Comparison of ENCODE assay signal across 29 mouse cellular contexts in the genomic region with DNA sequence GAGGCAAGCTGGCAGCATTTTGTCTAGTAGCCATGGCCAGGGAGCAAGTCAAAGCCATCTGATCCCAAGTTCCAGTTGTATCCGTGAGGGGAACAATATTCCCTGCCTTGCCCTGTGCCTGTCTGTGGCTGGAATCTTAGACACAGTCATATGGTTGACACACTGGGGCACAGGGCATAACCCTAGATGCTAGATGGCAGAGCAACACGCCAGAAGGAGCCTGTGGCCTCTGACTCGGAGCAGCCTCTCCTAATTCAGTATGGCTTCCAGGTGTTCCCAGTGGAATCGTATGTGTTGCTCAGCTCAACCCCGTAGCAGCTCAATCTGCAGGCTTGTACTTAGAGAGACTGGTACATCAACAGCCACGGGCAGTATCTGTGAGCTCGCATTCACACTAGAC. TPM values are rescaled to one million over a fixed set of nuclear protein-coding genes. Genes with fewer than 3 reads are reported as not detected.
A peak's percentile ranks its signal among the peaks of the same experiment; 100 is the strongest.
DNase-seq lines count a peak whose midpoint lies in the region; ATAC-seq and TF ChIP-seq lines count a peak whose summit lies in the region.
"Had no signal": no experiment of that assay in that cellular context is flagged by ENCODE, and none has a peak within 500 bp of the region (broad histone marks: within the 10 kb centered on the region; RNA-seq: fewer than 3 reads in every experiment).

No protein-coding gene starts in this region.

- peak overlapping the region; percentile 78 for H3K27ac ChIP-seq in gastrocnemius, adult 2 months
- peak overlapping the region; percentile 27; the same call in 1 of the 2 replicates for H3K27ac ChIP-seq in kidney, postnatal 0 days
- H3K27ac ChIP-seq in embryonic facial prominence, embryonic 10.5 days (replicated peaks) = peak overlapping the region; percentile 84
- H3K27ac ChIP-seq: forebrain, embryonic 12.5 days; hindbrain, postnatal 0 days; limb, embryonic 15.5 days; liver, embryonic 13.5 days; midbrain, embryonic 15.5 days had no signal

- H3K4me2 ChIP-seq in kidney, postnatal 0 days (ENCODE audit: low read length) = no peak overlapping the region
- H3K4me2 ChIP-seq: forebrain, embryonic 12.5 days; heart, embryonic 13.5 days; intestine, embryonic 15.5 days; limb, embryonic 15.5 days; liver, embryonic 13.5 days; midbrain, embryonic 15.5 days had no signal

- 77% methylated on average over 7 of the region's 7 CpGs for WGBS in kidney, postnatal 0 days
- WGBS in embryonic facial prominence, embryonic 10.5 days = 38% methylated on average over 7 of the region's 7 CpGs

- H3K9me3 ChIP-seq in kidney, postnatal 0 days (replicated peaks; ENCODE audit: low read length) = no peaks in the 10 kb centered on the region
- H3K9me3 ChIP-seq in embryonic facial prominence, embryonic 10.5 days = no peaks in the 10 kb centered on the region
- H3K9me3 ChIP-seq: forebrain, embryonic 12.5 days; heart, embryonic 13.5 days; intestine, embryonic 15.5 days; limb, embryonic 15.5 days; liver, embryonic 13.5 days; megakaryocyte, embryonic 14.5 days; midbrain, embryonic 15.5 days had no signal

- H3K4me3 ChIP-seq in gastrocnemius, adult 2 months = no peak overlapping the region
- H3K4me3 ChIP-seq in kidney, postnatal 0 days (replicated peaks; ENCODE audit: low read depth, low read length) = no peak overlapping the region
- no peak overlapping the region for H3K4me3 ChIP-seq in embryonic facial prominence, embryonic 10.5 days
- H3K4me3 ChIP-seq: erythroblast, embryonic 14.5 days; forebrain, embryonic 12.5 days; heart, adult 2 months; heart, embryonic 13.5 days; intestine, embryonic 15.5 days; limb, embryonic 15.5 days; liver, embryonic 13.5 days; megakaryocyte, embryonic 14.5 days; midbrain, embryonic 15.5 days had no signal

- no peak for ATAC-seq in kidney, postnatal 0 days (replicated peaks; ENCODE audit: low FRiP score, low read depth)
- no peak for ATAC-seq in megakaryocyte, adult 5-6 weeks (ENCODE audit: poor library complexity, severe bottlenecking)
- ATAC-seq: CD4-positive, CD25-positive, alpha-beta regulatory T cell, adult 4 months; intestine, embryonic 15.5 days; midbrain, embryonic 15.5 days had no signal

- no peak overlapping the region for H3K9ac ChIP-seq in kidney, postnatal 0 days (ENCODE audit: low read depth, low read length)
- H3K9ac ChIP-seq: forebrain, embryonic 12.5 days; heart, embryonic 13.5 days; intestine, embryonic 15.5 days; limb, embryonic 15.5 days; liver, embryonic 13.5 days; midbrain, embryonic 15.5 days had no signal

- no peaks in the 10 kb centered on the region for H3K36me3 ChIP-seq in kidney, postnatal 0 days (ENCODE audit: insufficient read depth, low read length)
- no peaks in the 10 kb centered on the region for H3K36me3 ChIP-seq in embryonic facial prominence, embryonic 10.5 days (replicated peaks)
- H3K36me3 ChIP-seq: forebrain, embryonic 12.5 days; heart, embryonic 13.5 days; intestine, embryonic 15.5 days; limb, embryonic 15.5 days; liver, embryonic 13.5 days; midbrain, embryonic 15.5 days had no signal

- TF ChIP-seq CTCF in gastrocnemius, adult 2 months (IDR thresholded peaks at IDR 0.05) = no peak
- no peak for TF ChIP-seq CTCF in kidney, postnatal 0 days (IDR thresholded peaks at IDR 0.05; ENCODE audit: low read depth)

- intact Hi-C loops in gastrocnemius, adult 2 months (cut with DNase I) = no loop called here

- no peak for DNase-seq in gastrocnemius, adult 2 months
- no peak for DNase-seq in gastrocnemius, adult 18-20 months (ENCODE audit: low spot score)
- DNase-seq in kidney, postnatal 0 days (ENCODE audit: low spot score) = no peak
- DNase-seq in kidney, postnatal 10 days = no peak
- DNase-seq in adipocyte (ENCODE audit: low spot score) = peak; percentile 83
- no peak for DNase-seq in embryonic facial prominence, embryonic 10.5 days (ENCODE audit: low spot score)
- no peak for DNase-seq in urinary bladder, postnatal 36 days (ENCODE audit: low spot score in 2 of 2)
- DNase-seq: adrenal gland, postnatal 25 days; cerebellum, adult 2 months; heart, adult 2 months; heart, postnatal 10 days; kidney, adult 8-10 months; layer of hippocampus, postnatal 36 days; liver, embryonic 13.5 days; lung, adult 18-20 months; right cerebral cortex, postnatal 25 days; thymus, adult 2 months; thymus, postnatal 36 days had no signal

- no peaks in the 10 kb centered on the region for H3K27me3 ChIP-seq in kidney, postnatal 0 days (ENCODE audit: insufficient read depth, low read length)
- peaks cover 3% of the 10 kb centered on the region; the same call in 1 of the 2 replicates for H3K27me3 ChIP-seq in embryonic facial prominence, embryonic 10.5 days (replicated peaks; ENCODE audit: low read depth, poor library complexity, severe bottlenecking)
- H3K27me3 ChIP-seq: forebrain, embryonic 12.5 days; intestine, embryonic 15.5 days; limb, embryonic 15.5 days; liver, embryonic 13.5 days; midbrain, embryonic 15.5 days had no signal

- peaks cover 11% of the 10 kb centered on the region; the same call in 1 of the 2 replicates for H3K4me1 ChIP-seq in kidney, postnatal 0 days (replicated peaks; ENCODE audit: insufficient read depth, low read length)
- peaks cover 54% of the 10 kb centered on the region for H3K4me1 ChIP-seq in embryonic facial prominence, embryonic 10.5 days
- H3K4me1 ChIP-seq: liver, embryonic 13.5 days had no signal

RNA-seq across cellular contexts. Expression of a gene that starts 46.7 kb away (rescaled TPM):
- total RNA-seq in gastrocnemius, adult 2 months (2021) = under 1 TPM in 1 of 2 experiments, not detected in 1; 0.17 TPM
- total RNA-seq in gastrocnemius, adult 18-20 months (2021) = not detected
- polyA plus RNA-seq in kidney, postnatal 0 days (2015; fragmentation: Nextera tagmentation; extraction: Ambion mirVana) = 10.2 and 11.2 TPM in 2 replicates
- 3.1 and 3.4 TPM in 2 replicates for polyA plus RNA-seq in embryonic facial prominence, embryonic 10.5 days (2016; fragmentation: Nextera tagmentation; extraction: Ambion mirVana)
- 0.84 and 1.5 TPM in 2 replicates for total RNA-seq in megakaryocyte, adult 5-6 weeks (2015)
- 2.7 and 3.0 TPM in 2 replicates for total RNA-seq in megakaryocyte, adult 5-6 weeks (2017)
- total RNA-seq: gastrocnemius, postnatal 36 days had no signal
- polyA plus RNA-seq: erythroblast, embryonic 14.5 days had no signal

Comparison
In these comparisons a context has a peak if more than half of its experiments do, and no peak if none do; other contexts are left out.
1. H3K27ac ChIP-seq: peak in every context shown above with its lines; median percentile 84 in embryonic facial prominence, embryonic 10.5 days; 78 in gastrocnemius, adult 2 months; 27 in kidney, postnatal 0 days.